Mouse (Mus musculus) T-helper 2 cell (primary cell): ENCODE results near the gene Fam19a2.

Experiments
- in situ Hi-C: fragments of 300-600 bp; cut with MboI, MseI; formaldehyde crosslinking; loops from one replicate; pipeline ENCODE4 v1.15.1; 2025; ENCODE audit warnings: high pct_unique_total_duplicates

The Fam19a2 gene

DNA sequence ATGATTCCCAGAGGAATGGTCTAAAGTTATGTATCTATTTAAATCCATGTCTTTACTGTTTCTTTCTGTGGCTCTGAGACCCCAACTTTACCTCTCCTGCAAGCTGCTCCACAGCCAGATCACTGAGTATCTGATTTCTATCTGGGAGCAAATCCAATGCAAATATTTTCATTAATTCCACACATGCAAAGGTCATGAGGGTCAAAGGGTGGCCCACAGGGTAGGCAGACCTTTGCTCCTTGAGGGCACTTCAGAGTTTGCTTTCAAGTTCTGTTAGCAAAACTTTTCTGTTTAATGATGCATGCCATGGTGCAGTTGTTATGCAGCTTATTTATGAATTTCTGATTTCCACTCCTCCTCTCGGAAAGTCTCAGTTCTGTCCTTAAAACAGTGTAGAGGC, 303.9 kb downstream of the Fam19a2 start:
- in situ Hi-C loops = no loop called here

GRCm38 (mm10) chr10:123570616-123571188, 306.9 kb downstream of the Fam19a2 start:
- in situ Hi-C loops = no loop called here

DNA sequence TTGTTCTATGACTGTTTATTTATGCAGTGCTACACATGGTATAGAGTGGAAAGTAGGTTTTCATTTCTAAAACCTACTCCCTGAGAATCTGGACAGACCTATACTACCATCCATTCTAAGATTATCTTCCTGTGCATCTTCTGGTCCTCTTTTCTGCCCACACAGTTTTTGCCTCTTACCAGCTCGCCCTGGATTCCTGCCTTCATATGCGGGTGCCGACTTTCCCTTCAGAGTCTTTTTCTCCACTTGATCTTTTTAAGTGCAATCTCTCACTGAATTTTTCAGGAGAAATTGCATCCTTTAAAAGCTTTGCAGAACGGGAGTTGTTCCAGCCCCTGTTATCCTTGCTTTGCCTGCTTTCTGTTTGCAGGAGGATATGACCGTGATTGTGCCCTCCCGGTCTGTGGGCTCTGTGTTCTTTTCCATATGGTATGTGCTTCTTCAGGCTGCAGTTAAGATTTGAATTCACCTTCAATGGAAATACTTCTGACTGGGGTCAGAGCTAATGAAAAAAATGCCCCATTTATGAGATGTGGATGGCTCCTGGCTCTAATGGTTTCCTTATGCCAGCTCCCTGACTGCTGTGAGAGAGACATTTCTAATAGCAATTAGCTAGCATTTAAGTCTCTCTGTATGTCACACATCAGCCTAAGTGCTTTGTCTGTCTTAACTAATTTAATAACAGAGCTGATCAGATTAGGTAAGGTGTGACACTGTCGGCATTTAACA, 308.7 kb downstream of the Fam19a2 start:
- in situ Hi-C loops = no loop called here

DNA sequence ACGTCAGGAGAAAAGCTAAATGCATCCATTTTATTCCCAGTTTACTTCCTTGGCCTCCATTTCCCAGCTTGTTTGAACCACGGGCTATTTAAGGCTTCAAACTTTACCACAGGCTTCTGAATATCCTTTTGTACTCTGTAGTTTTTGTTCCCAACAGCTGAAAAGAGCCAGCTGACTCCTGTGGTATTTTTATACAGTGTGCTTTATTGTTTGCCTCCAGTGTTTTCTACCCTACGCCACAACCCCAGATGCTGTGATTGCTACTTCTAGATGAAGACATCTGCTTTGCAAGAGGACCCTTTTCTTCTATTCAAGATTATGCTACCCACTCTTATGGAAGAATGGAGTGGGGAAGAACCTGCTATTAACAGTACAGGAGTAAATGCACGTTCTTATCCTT, 314.0 kb downstream of the Fam19a2 start:
- in situ Hi-C loops = no loop called here

- in situ Hi-C loops = no loop called here
Measured at GRCm38 (mm10) chr10:123579012-123579411, 315.2 kb downstream of the Fam19a2 start.

DNA sequence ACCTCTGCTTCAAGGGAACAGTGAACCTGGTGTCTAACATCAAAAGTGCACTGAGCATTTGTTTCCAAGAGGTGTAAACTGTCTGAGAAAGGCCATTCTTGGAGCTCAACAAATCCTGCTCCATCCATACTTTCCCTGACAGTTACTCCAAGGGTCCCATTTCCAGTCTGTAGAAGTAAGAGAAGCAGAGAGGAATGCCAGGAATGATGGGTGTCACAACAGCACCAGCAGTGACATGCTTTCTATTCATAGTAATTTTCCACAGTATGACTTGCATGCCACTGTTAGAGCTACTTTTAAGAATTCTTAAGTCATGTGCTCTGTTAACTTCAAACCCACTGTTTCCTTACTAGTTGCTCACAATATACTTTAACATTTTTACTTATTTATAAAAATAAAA, 331.2 kb downstream of the Fam19a2 start:
- in situ Hi-C loops = no loop called here

DNA sequence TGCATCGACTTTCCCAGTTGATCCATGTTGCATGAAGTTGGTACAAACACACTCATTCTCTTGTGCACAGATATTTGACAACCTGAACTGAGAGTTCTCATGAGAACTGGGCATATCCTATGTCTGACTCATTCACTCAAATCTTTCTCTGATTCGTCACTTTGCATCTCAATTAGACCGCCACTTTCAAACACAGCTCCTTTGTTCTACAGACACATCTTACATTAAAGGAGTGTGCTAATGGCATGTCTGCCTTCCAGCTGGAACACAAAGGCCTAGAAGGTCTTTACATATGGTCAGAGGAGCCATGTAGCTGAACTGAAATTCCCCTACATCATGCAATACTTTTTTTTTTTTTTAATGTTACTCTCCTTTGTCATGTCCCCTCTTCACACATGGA, 333.3 kb downstream of the Fam19a2 start:
- in situ Hi-C loops = no loop called here

DNA sequence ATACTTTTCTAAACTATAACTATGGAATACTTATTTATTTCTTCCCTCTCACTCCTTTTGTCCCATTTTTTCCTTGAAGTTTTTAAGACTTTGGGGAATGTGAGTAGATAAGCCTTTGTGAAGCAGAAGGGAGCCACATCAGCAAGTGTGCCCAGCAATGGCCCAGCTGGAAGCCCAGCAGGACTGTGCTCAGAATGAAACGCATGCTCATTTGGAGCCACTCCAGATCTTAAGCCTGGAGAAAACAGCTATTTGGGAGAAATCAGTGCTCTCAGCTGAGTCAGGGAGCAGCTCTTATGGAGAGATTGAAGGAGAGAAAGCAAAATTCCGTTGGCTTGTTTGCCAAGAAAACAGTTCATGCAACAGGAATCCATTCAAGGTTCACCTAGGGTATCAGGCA, 341.9 kb downstream of the Fam19a2 start:
- in situ Hi-C loops = no loop called here

GRCm38 (mm10) chr10:123626691-123627090, 362.9 kb downstream of the Fam19a2 start:
- in situ Hi-C loops = no loop called here

DNA sequence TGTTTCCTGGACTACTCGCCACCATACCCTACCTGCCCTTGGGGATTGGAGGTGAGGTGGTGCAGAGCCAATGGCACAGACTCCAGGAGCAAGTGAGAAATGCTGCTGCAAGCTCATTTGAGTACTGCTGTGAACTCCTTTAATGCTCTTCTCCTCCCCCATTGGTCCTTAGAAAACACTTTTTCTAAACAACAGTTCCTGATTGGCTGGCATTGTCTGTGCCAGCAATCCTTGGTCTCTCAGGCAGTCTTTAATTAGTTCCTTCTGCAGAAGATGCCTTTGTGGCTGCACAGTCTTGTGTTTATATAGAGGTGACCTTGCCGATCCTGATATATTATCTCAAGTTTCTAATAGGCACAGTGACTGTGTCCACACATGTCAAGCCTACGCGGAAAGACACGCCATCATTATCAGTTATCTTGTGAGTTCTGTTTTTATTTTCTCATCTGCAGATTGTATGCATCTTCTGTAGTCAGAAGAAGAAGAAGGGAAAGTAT, 365.5 kb downstream of the Fam19a2 start:
- in situ Hi-C loops = no loop called here

DNA sequence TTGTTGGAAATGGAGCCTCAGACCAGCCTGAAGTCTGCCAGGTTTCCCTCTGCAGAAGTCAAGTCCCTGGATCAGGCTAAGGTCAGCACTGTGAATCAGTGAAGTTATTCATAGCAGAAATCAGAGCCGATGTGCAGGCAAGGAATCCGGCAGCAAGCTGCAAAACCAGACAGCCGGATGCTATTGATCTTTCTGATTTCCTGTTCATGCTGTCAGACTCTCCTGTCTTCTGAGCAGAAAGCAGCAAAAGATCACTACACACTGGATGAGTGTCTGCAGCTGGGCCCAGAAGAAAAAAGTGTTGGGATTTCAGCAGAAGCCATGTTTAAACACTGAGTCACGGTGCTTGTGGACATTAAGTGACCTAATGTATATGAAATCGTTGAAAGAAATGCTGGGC, 368.2 kb downstream of the Fam19a2 start:
- in situ Hi-C loops = no loop called here

DNA sequence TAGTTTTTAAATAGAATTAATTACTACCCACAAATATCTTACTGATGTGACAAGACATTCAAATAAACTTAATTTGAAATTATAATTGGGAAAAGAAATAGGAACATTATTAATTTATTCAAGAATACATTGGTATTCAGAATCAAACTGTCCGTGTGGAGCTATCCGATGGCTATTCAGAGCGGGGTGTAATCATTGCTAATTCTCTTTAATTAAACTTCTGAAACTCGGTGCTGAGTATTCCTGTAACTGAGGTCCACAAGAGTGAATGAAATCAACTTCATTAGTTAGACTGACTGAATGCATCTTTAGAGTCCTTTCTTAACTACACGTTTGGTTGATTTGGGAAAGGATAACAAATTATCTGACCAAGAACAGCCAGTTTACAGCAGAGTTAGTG, 372.9 kb downstream of the Fam19a2 start:
- in situ Hi-C loops = no loop called here

- in situ Hi-C loops = no loop called here
Measured at GRCm38 (mm10) chr10:123637496-123637895, 373.7 kb downstream of the Fam19a2 start.

DNA sequence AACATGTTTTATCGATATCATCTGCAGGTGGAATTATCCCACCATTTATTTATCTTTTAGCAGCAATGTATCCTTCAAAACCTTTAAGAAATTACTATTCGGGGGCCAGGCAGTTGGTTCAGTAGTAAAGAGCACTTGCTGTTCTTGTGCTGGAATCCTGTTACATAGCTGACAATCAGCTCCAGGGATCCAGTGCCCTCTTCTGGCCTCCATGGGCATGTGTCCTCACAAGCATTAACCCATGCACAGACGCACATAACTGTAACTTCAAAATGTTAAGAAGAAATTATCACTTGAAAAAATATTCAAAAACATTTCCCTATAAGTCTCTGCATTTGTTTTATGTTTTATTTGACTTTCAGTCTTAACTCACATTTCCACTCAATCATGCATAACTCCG, 381.8 kb downstream of the Fam19a2 start:
- in situ Hi-C loops = no loop called here

GRCm38 (mm10) chr10:123671208-123671607, 407.4 kb downstream of the Fam19a2 start:
- in situ Hi-C loops = no loop called here

- in situ Hi-C loops = no loop called here
Measured at GRCm38 (mm10) chr10:123678284-123678864, 414.6 kb downstream of the Fam19a2 start.

DNA sequence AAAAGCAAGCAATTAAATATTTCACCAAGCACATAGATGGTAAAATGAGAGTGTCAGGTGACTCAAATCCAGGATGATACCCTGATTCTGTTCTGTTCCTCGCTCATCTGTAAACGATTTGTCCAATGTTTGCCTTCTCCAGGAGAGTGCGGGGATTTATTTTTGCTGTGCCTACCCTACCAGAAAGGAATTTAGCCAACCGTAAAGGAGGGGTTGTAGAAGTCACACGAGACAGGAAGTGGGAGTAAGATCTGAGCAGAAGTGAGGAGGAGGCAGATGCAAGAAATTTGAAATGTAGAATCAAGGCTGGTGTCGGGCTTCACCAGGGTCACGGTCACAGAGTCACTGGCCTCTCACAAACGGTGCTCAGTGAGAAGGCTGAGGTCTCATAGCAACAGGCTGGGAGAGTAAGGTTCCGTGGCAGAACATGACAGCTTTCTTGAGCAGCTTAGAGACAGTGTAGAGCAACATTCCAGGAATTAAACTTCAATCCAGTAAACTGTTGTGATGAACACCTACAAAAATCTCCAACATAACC, 419.0 kb downstream of the Fam19a2 start:
- in situ Hi-C loops = no loop called here

DNA sequence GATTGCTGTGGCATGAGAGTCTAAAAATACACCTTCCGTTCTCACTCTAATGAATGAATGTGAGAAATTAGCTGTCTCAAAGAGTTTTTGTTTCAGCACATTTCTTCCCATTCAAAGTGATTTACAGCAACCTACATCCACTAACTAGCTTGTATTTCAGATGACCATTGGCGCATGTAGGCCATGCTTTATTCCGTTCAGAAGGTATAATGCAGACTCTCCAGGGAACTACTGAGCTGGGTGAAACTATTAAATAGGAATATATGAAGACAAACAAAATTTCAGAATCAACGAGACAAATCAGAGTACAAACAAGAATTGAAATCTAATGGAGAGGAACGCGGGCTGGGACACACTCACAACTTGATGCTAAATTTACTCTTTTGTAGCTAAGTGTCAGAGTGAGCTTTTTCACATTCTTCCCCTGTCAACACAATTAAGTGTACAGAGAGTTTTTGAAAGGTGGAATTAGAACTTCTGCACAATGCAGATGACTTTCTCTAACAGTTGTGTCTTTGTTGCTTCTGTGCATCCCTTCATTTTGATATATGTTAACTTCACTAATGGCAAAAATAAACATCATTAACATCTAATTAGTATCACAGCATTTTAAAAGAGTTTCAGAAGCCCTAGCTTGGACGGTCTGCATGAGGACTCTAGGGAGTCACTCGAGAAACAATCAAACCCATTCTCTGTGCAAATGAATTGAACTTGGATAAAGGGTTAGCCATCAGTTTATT, 428.6 kb downstream of the Fam19a2 start:
- in situ Hi-C loops = no loop called here

- in situ Hi-C loops = no loop called here
Measured at GRCm38 (mm10) chr10:123692926-123693224, 429.1 kb downstream of the Fam19a2 start.

DNA sequence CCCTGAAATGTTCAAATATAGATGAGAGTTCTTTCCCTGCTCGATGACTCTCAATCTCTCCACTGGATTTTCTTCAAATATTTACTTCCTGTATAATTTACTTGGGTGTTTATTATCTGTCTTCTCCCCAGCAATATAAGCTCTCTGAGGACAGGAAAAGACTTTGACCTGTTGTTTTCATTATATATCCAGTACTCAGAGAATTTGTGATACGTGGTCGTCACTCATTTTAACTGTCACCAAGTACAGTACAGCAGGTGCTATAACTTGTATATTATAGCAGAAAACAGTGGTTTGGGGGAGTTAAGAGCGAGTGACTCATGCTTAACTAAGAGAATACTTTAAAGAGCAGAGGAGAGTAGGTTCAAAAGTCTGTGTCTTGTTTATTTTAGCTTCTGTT, 438.8 kb downstream of the Fam19a2 start:
- in situ Hi-C loops = no loop called here

DNA sequence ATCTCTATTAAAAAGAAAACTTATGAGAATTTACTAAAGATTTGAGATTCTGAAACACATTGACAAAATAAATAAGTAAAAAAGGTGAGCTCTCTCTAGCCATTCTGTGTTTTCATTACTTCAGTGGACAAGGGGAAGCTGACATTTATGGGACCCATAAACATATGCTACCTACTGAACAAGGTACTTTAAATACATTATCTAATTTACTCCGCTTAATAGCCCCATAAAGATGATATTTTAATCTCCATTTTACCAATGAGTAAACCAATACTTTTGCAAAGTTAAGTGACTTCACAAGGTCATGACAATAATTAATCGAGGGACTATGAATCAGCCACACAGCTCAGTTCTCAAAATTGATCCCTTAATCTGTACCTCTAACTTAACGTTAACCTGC, 443.2 kb downstream of the Fam19a2 start:
- in situ Hi-C loops = no loop called here

DNA sequence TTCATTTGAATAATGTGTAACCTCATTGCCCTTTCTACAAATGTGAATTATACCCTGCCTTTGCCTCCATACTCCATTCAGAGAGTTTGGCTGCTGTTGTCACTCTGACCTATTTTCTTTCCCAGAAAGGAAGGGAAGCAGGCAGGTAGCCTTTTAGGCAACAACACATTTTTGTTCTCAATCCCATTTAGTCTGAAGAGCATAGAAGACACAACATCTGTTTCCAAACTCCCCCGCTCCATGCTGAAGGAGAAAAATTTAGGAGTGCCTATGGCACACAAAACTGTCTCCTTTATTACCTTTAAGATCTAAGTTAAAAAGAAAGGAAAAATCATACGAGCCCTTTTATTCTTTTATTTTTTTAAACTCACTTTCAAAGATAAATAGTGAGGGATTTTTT, 446.9 kb downstream of the Fam19a2 start:
- in situ Hi-C loops = no loop called here
